Mouse (Mus musculus) kidney, adult 10 weeks (tissue): ENCODE results near the gene Hmox2. TPM values are rescaled to one million over a fixed set of nuclear protein-coding genes. Genes with fewer than 3 reads are reported as not detected.

Source experiments
- polyA plus RNA-seq: library from polyadenylated mRNA; stranded (reverse); fragments of 350-450 nt; fragmentation: Illumina TruSeq; extraction: RNeasy Lipid Tissue Mini Kit (QIAGEN cat#74804); gene quantifications from one replicate; pipeline ENCODE4 v1.2.3, GENCODE M21; 2014; ENCODE audit warnings: low read depth, low replicate concordance

Hmox2 gene
- polyA plus RNA-seq = 79.2 TPM

DNA sequence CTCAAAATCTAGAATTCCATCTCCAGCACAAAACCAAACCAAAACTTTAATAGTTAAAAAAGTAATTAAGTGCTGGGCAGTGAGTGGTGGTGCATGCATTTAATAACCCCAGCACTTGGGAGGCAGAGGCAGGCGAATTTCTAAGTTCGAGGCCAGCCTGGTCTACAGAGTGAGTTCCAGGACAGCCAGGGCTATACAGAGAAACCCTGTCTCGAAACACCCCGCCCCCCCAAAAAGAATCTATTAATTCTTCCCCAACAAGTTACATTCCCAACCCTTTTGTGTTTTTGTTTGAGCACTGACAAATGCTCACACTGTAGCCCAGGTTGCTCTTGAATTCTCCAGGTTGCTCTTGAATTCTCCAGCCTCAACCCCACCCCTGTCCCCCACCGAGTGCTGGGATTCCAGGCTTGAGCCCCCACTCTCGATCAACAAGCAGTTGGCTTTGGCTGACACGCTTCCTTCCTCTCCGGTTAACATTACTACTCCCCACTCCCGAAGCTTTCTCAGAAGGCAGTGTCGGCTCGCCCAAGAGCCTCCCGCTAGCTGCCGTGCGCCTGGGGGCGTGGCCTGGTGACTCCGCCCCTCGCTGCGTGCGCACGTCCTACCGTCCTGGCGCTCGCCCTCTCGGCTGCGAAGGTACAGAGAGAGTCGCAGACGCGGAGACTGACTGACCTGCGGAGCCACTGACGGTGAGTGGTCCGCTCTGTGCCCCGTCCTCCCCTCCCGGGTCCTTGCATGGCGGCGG lies at the start of gene Hmox2:
Gene Hmox2 (plus strand): TSS at position 582 of the 748 bp plus-strand sequence.

DNA sequence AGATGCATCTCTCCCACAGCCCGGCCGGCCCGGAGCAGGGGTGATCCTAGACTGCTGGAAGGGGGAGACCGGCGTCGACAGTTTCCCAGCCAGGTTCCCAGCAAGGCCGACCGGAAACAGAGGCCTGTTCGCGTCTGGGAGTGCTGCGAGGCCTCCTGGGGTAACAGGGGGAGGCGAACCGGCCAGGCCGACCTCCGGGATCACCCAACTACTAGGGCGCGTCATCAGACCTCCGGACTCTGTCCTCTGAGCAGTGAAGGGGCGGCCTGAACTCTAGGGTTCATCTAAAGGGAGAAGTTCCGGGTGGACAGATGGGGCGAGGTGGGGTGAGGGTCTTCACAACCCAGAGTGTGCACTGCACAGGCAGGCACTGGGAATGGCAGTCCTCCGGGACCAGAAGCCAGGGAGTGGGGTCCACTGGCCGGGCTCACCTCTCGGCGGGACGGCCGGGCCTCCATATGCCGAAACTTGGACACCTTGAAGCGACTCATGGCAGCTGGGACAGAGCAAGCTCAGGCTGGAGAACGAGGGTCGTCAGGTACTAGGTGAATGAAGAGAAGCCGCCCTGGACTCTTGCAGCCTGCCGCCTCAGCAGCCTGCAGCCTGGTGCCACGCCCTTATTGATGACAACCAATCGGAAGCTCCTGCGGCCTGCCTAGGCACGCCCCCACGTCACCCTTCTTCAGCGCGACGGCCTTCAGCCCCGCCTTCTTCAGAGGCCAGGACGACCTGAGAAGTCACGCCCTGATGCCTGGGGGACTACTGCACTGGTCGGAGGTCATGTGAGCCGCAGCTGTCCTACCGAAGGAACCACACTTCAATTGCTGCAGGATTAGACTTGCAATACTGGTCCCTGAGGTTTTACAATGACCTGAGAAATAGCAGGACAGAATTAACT lies 46.8 kb upstream of the Hmox2 start, which contains the start of gene Coro7:
Gene Coro7 (minus strand): TSS at position 657 of the 898 bp plus-strand sequence.

DNA sequence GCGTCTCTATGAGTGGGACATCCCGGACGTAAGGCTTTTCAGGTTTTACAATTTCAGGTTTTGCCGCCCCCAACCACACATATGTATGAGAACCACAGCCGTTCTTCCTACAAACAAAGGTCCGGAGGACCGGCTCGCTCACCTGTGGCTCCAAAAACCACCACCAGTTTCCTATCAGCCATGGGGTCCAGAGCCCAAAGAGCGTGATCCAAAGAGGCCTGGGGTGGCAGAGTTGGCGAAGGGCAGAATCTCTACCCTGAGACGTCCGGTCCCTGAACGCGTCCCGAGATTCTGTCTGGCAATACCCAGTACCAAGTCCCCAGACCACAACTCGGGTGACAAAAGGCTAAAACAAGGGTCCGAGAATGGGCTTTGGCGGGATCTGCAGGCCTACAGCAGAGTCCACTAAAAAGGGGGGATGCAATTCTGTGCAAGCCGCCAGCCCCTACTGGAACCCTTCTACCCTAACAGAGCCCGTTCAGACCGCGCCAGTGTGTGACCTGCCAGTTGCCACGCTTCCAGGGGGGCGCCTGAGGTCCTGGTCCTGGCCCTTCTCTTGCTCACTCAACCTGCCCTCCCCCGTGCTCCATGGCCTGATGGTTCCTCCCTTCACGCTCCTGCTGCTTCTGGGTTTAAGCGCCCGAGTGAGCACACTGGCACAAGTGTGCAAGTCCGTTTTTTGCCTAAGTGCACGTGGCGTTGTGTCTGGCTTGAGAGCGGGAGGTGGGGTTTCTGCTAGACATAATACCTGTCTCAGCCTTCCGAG lies 7.2 kb upstream of the Hmox2 start, which contains the start of gene Nmral1:
Gene Nmral1 (minus strand): TSS at position 604 of the 766 bp plus-strand sequence.

DNA sequence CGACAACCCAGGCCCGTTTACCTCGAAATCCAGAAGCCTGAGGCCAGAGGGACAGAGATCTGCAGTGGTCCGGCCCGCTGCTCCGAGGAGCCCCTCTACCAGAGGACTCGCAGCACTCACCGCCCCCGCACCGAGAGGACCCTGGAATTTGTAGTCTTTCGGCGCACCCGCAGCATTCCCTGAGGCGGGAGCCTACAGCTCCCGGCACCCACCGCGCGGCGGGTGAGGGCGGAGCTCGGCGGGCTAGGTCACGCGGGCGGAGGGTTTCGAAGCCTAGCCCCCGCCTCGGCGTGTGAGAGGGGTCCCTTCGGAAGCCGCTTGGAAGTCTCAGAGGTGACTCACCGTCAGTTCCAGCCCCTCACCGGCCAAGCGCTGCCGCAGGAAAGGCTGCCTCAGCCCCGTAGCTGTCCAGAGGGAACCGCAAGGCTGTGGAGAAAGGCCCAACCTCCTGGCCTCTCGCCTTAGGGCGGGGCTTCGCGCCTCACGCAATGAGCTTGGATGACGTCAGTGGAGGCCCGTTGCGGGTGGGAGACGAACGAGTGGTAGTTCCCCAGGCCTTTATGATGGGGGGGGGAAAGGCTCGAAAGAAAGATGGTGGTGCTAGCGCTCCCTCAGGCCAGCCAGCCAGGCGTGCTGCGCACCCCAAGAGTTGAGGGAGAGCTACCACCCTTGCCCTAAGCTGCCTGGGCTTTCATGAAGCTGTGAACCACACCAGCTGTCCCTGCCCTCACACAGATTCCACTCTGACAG lies 63.8 kb downstream of the Hmox2 start, which contains the start of gene Cdip1:
Gene Cdip1 (minus strand): TSS at position 483 of the 750 bp plus-strand sequence.

Other genes starting within 250 kb of the Hmox2 start
- 4.9 TPM for gene Srl, start 184.5 kb upstream of the Hmox2 start, polyA plus RNA-seq
- gene Tfap4, start 166.5 kb upstream of the Hmox2 start, polyA plus RNA-seq = 0.93 TPM
- gene Glis2, start 131.6 kb upstream of the Hmox2 start, polyA plus RNA-seq = 11.6 TPM
- 21.6 TPM for gene Pam16, start 101.4 kb upstream of the Hmox2 start, polyA plus RNA-seq
- gene Vasn, start 86.4 kb upstream of the Hmox2 start, polyA plus RNA-seq = 2.0 TPM
- gene Dnaja3, start 86.4 kb upstream of the Hmox2 start, polyA plus RNA-seq = 57.5 TPM
- 0.93 TPM for gene Coro7, start 46.6 kb upstream of the Hmox2 start, polyA plus RNA-seq
- gene Nmral1, start 7.0 kb upstream of the Hmox2 start, polyA plus RNA-seq = not detected
- 36.3 TPM for gene Cdip1, start 63.9 kb downstream of the Hmox2 start, polyA plus RNA-seq
- gene 4930562C15Rik, start 109.1 kb downstream of the Hmox2 start, polyA plus RNA-seq = not detected
- 0.77 TPM for gene Ubald1, start 154.0 kb downstream of the Hmox2 start, polyA plus RNA-seq
- gene Mgrn1, start 159.9 kb downstream of the Hmox2 start, polyA plus RNA-seq = 11.9 TPM
- 7.2 TPM for gene Nudt16l1, start 212.4 kb downstream of the Hmox2 start, polyA plus RNA-seq
- gene Anks3, start 237.8 kb downstream of the Hmox2 start, polyA plus RNA-seq = 4.9 TPM